Mouse (Mus musculus) layer of hippocampus, adult 11-12 months (tissue): ENCODE measurements at regions not wholly inside any gene's neighbourhood (a gene's known extent, or its start where the extent isn't known, plus 50 kb on each side); places are given as distances from the start of the nearest gene placed in this dataset.

Experiments
- DNase-seq: peaks from one replicate; pipeline ENCODE4 v3.0.0; 2022; ENCODE audit warnings: low spot score

- no peak for DNase-seq
These were observed 130.7 kb downstream of the Cep170 start for GRCm38 (mm10) chr1:176683146-176683545.

DNA sequence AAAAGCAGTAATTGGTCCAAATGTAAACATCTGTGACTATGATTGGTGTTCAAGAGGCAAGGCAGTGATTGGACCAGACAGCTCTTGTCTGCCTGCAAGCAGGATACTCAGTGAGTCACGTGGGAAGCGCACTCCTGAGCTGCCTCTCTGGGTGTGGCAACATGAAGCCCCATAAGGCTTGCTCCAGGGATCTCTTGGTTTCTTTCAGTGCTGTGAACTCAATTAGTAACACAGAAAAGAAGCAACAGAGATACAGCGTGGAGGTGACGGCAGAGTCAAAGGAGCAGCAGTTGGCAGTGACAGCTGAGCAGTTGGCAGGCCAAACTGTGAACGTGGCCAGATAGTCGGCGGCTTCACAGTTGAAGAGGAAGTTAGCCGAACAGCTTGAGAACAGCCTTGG is 131.9 kb downstream of the Cep170 start:
- DNase-seq = no peak

GRCm38 (mm10) chr1:176675184-176675583 is 138.7 kb downstream of the Cep170 start:
- no peak for DNase-seq

DNA sequence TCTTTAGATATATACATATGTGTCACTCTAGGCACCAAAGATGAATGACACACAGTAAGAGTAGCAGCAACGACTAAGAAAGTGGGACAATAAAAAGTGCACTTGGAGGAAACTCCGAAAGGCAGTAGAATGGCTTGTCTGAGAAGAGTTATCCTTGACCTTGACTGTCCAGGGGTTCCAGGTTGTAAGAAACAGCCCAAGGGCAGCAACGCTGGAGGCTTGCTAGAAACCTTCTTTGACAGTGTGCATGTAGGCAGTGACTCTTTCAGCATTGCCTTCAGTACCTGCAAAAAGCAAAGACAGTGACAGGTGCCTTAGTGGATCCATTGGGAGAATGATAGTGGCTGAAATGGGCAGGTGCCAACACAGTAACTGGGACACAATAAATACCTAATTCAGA is 142.8 kb downstream of the Cep170 start:
- no peak for DNase-seq

DNA sequence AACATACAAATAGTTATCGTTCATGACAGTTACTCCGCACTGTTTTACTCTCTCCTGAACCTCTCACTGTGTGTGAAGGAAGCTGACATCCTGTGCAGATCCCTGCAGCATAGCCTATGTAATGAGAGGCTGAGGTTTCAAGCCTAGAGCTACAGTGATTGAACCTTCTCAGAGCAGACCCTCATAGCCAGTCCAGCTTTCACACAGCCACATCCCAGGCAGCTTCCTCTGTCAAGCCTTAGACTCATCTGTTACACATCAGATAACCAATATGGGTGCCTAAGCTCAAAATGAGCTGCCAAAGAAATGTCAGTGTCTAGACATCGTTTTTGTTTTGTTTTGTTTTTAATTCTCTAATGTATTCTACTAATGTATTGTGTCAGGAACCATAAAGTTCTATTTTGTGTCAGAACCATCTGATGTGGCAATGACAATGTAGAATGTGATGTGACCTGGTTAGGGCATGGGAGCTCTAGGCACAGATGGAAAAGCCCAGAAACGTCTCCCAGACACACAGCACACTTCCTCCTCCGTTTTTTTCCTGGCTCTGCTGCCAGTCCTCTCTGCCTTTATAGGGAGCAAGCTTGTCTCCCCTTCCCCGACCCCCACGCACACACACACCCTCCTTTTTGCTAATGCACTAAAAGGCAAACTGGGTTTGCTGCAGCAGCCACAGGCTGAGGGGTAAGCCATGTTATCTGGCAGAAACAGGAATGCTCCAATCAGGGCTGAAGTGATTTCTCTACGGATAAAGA is 146.1 kb downstream of the Cep170 start:
- peak; percentile 7 for DNase-seq

- no peak for DNase-seq
These were observed 153.6 kb downstream of the Cep170 start for GRCm38 (mm10) chr1:176660286-176660685.

DNA sequence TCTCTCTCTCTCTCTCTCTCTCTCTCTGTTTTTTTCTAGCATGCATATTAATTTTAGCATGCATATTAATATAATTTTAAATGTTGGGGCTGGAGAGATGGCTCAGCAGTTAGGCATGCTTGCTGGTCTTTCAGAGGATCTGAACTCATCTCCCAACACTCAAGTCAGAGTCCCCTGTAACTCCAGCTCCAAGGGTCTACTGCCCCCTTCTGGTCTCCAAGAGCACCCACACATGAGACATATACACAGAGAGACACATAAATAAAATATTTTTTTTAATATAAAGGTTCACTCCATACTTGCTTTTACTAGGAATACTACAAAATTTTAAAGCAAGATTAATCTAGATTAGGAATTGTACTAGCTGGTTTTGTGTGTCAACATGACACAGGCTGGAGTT is 155.2 kb downstream of the Cep170 start:
- no peak for DNase-seq

DNA sequence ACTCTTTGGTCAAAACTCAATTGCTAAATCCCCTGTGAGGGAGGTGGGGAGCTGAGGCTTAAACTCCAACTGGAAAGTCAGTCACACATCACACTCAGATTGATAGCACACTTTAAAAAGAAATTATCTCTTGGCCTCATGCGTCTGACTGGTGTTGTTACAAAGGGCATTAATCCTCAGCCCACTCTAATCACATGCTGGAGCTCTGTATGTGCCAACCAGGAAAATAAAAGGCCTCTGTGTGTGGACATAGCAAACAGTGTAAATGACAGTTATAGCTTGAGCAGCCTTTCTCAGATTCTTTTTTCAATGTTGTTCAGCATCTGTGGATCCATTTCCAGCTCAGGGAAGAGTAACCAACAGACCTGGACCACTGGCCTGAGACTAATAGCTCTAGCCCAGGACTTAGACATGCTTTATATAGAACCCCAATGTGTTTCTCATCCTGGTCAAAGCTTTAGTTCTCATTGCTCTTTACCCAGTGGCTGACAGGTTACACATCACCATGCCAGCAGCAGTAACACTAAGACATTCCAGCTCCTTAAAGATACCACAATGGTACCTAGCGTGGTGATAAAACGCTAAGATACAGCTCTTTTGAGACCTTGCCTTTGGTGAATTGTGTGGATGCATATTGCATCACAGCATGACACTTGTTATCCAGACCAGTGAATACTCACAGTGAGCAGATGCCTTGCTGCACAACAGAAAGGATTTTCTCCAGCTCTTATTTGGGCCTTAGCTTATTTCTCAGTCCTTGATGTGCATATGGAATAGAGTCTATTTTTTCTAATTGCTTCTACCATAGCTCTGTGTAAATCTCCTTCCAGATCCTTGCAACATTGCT is 158.2 kb downstream of the Cep170 start:
- DNase-seq = no peak

GRCm38 (mm10) chr1:176644248-176644647 is 169.6 kb downstream of the Cep170 start:
- no peak for DNase-seq

DNA sequence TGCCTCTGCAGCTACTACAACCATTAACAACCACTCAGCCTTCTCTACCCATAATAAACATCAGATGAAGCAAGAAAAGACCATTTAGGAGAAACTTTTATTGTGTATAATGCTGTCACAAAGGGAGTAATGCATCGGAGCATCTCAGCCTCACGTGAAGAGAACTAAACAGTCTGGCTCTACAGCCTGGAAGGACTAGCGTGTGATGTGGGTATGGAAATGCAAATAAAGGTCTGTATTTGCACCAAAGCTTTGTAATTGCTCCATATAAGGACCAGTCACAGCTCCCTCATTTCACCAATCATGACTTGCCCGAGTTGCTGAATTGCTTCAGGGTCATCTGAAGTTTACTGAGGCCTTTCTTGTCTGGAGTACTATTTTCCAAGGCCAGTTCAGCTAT is 190.7 kb downstream of the Cep170 start:
- no peak for DNase-seq

- no peak for DNase-seq
These were observed 191.7 kb downstream of the Cep170 start for GRCm38 (mm10) chr1:176622213-176622612.

GRCm38 (mm10) chr1:176621285-176621684 is 192.6 kb downstream of the Cep170 start:
- no peak for DNase-seq

DNA sequence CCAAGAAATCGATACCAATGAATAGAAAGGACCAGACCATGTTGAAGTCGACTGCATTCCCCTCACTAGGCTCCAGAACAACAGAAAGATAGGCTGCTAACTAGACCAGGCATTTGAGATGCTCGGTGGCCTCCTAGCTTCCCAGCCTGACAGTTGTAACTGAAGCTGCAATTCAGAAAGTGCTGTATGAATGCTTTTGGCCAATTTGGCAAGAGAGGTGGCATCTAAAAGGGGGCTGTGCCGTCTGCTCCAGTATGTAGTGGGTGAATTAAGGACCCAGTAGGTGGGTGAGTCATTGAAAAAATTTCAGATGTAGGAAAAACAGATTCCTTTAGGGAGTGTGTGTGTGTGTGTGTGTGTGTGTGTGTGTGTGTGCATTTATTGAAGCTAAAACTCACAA is 195.0 kb downstream of the Cep170 start:
- no peak for DNase-seq

DNA sequence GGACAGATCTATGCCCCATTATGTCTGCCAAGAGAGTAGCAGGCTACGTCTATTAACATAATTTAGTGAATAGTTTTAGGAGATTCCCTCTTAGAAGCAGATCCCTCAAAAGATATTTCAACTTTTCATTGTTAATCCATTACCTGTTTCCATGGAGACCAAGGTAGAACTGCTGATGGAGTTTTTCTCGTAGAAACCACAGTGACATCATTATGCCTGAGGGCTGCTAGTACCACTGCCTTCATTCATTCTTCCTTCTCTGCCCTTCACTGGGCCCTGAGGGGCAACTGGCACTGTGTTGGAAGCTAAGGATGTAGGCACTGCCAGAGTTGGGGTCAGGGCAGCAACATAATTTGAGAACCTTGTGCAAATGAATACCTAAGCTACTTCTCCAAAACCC is 198.2 kb downstream of the Cep170 start:
- no peak for DNase-seq

DNA sequence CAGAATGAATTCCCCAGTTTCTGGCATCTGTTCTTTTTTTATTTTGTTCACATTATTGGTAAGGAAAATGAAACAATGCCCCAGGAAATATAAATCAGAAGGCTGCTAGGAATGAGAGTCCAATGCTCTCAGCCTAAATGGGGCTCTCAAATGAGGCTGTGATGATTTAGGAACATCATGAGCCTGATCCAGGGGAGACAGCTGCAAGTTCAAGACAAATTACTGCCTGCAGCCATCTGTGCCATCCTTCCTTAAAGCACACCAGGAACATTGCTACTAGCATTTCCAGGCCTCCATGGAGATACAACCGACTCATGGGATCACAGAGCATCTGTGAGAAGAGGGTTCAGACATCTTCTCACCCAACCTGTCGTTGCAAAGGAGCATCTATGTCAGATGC is 219.6 kb downstream of the Cep170 start:
- peak; percentile 4 for DNase-seq

GRCm38 (mm10) chr1:176588144-176588543 is 225.7 kb downstream of the Cep170 start:
- DNase-seq = no peak

- DNase-seq = no peak
These were observed 240.2 kb downstream of the Cep170 start for GRCm38 (mm10) chr1:176573703-176574102.

DNA sequence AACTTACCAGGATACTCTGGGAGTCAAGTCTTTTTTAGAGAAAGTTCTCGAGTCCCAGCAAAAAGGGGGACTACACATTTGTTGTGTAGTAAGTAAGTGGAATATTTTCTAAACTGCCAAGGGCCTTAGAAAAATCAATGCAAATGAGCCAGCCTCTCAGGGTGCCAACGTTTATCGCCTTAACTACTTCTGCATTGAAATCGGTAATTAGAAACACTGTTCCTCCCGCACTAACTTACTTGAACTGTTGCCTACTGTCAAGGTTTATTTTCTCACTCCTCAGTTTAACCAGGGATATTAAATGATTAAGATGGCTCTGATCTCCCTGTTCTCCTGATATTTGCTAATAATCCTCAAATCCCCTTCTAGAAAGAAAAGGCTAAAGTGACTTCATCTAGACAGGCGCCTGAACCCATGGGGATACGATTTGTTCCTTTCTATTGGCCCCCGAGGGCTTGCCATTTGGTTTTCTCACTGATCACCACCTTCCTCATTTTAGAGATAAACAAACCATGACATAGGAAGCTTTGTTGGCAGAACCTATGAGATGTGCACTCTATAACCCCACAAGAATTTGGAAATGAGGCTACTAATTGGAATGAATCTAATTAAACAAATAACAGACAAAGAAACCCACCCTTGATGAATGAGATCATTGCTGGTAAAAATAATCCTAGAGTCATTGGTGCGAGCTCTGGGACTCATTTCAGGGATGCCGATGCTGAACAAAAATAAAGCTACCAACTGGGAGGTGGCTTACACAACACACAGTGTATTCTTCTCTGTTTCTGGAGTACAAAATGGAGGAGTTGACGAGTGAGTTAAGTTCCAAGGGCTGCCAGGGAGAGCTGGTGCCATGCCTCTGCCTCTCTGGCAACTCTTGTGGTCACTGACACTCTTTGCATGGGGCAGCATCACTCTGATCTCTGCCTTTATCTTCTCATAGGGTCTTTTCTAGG is 255.1 kb downstream of the Cep170 start:
- no peak for DNase-seq

DNA sequence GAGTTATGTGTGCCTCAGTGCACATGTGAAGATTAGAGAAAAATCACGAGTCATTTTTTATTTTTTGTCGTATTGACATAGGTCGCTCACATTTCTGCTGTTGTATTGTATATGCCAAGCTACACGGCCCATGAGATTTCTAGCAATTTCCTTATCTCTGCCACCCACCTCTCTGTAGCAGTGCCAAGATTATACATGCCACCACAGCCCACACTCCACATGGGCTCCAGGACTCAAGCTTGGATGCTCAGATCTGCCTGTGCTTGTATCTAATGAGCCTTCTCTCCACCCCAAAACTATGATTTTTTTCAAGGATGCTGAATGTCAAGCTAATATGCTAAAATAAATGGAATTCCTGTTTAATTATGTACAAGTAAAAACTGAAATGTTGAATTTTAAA is 259.3 kb upstream of the Pld5 start:
- peak; percentile 13 for DNase-seq

DNA sequence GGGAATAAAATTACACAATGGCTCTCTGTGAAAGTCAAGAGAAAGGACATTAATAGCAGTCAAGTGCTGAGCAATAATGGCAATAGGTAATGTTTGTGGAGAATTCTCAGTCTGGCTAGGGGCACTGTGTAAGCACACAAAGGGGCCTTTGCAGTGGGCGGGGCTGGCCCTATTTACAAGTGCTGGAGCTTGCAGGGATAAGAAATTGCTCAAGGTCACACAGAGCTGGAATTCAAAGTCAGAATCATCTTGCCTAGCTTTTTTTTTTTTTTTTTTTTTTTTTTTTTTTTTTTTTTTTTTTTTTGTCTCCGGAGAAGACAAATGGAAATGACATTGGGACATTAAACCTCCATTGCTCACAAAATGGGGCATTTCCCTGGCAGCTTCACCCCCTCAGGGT is 253.9 kb upstream of the Pld5 start:
- DNase-seq = no peak

DNA sequence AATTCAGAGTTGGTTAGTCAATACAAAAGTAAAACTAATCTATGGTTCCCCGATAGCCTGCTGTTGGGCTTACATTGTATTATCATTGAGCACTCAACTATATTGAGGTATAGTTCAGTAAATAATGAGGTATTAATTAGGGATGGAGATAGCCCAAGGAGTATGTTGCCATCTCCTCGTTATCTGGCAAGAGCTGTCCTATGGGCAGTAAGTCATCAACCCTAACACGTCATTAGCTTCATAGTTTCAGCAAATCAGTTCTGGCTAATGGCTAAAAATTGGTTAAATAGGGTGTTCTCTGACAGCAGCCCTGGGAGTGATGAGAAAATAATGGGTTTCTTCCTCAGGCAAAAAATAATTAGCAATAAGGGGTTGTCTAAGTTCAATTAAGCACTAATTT is 236.4 kb upstream of the Pld5 start:
- no peak for DNase-seq

DNA sequence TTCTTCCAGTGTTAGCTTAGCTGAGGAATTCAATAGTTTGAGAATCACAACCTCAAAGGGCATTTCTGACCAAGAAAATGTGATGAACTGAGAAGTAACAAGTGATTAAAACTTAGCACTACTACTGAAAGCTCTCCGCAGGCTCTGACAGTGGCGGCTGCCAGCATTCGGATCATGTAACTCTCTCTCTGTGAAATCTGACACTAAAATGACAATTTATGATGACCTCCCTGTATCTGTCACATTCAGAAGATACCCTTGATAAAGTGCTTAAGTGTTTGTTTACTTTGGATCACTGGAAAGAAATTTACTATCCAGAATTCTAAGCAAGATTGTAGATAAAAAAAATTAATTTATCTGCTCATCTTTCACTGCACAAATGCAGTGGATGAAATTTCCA is 230.3 kb upstream of the Pld5 start:
- no peak for DNase-seq
